Mouse (Mus musculus) CH12.LX (cell line): ENCODE results near the gene Zfp846. TPM values are rescaled to one million over a fixed set of nuclear protein-coding genes. Genes with fewer than 3 reads are reported as not detected.

Experiments
- DNase-seq: peaks from one replicate; pipeline ENCODE4 v3.0.0-alpha.2; 2013; ENCODE audit errors: extremely low read depth
- H3K27ac ChIP-seq: 2 replicates; pipeline ENCODE4 v1.5.1; 2012; ENCODE audit warnings: low read depth, mild to moderate bottlenecking, control low read depth, moderate library complexity; ENCODE audit not compliant: insufficient read depth
- H3K27me3 ChIP-seq: replicated peaks from 2 replicates; pipeline ENCODE3; 2012; ENCODE audit warnings: inconsistent platforms
- H3K36me3 ChIP-seq, 2 experiments: replicated peaks in 1 of 2; 2 replicates each; pipeline versions ENCODE3 to v1.6.1; 2012; ENCODE audit warnings: inconsistent platforms in 1 of 2, low read length in 1 of 2, mild to moderate bottlenecking in 1 of 2, mixed read lengths in 1 of 2, moderate library complexity in 1 of 2; ENCODE audit not compliant: control insufficient read depth in 1 of 2, insufficient read depth in 1 of 2
- H3K4me1 ChIP-seq, 2 experiments: 2 replicates each; pipeline ENCODE4 v1.6.1; 2012; ENCODE audit warnings: inconsistent platforms in 1 of 2, moderate library complexity in 1 of 2; ENCODE audit not compliant: insufficient read depth in 2 of 2, control insufficient read depth in 1 of 2
- H3K4me2 ChIP-seq: 2 replicates; pipeline ENCODE4 v1.6.1; 2012; ENCODE audit warnings: low read depth, mild to moderate bottlenecking, control low read depth; ENCODE audit not compliant: poor library complexity, insufficient read depth, severe bottlenecking
- H3K4me3 ChIP-seq, 3 experiments: fragments of 150-350 bp in 1 of 3; sonication (generic) in 1 of 3; replicated peaks in 1 of 3; 2 replicates each; pipeline versions ENCODE3 to v1.5.1; 2011 to 2012; ENCODE audit warnings: low read depth in 2 of 3, low read length in 2 of 3, mild to moderate bottlenecking in 2 of 3, moderate library complexity in 2 of 3, control low read depth in 1 of 3, improper control_type of control experiment in 1 of 3, inconsistent platforms in 1 of 3, mixed read lengths in 1 of 3; ENCODE audit not compliant: poor library complexity in 1 of 3
- H3K79me2 ChIP-seq: replicated peaks from 2 replicates; pipeline ENCODE4 v1.6.1; 2012; ENCODE audit warnings: mild to moderate bottlenecking, moderate library complexity; ENCODE audit not compliant: control insufficient read depth, poor library complexity, insufficient read depth, severe bottlenecking; ENCODE audit errors: extremely low read depth
- H3K9ac ChIP-seq: 2 replicates; pipeline ENCODE4 v1.6.1; 2012; ENCODE audit warnings: low read depth, mild to moderate bottlenecking, control low read depth, moderate library complexity; ENCODE audit not compliant: insufficient read depth
- H3K9me3 ChIP-seq: replicated peaks from 2 replicates; pipeline ENCODE3; 2012; ENCODE audit warnings: low read length, inconsistent platforms, mixed read lengths
- BHLHE40 ChIP-seq: IDR thresholded peaks from 2 replicates; pipeline ENCODE4 v1.6.1; 2011; ENCODE audit warnings: mild to moderate bottlenecking, low read depth, low read length, improper control_type of control experiment
- CHD1 ChIP-seq: IDR thresholded peaks from 2 replicates; pipeline ENCODE4 v1.6.1; 2012; ENCODE audit warnings: low read depth, low read length, improper control_type of control experiment, inconsistent platforms
- CHD2 ChIP-seq: IDR thresholded peaks from 2 replicates; pipeline ENCODE4 v1.6.1; 2011; ENCODE audit warnings: low read length, improper control_type of control experiment
- CTCF ChIP-seq, 2 experiments: IDR thresholded peaks in 1 of 2; conservative IDR thresholded peaks in 1 of 2; 2 replicates each; pipeline ENCODE4 v1.5.1; 2011 to 2012; ENCODE audit warnings: low read depth in 2 of 2, low read length in 2 of 2, improper control_type of control experiment in 1 of 2, inconsistent platforms in 1 of 2, mild to moderate bottlenecking in 1 of 2, moderate library complexity in 1 of 2
- E2F4 ChIP-seq: IDR thresholded peaks from 2 replicates; pipeline ENCODE4 v1.6.1; 2011; ENCODE audit warnings: low read depth, low read length, improper control_type of control experiment; ENCODE audit not compliant: insufficient replicate concordance
- ELF1 ChIP-seq: IDR thresholded peaks from 2 replicates; pipeline ENCODE4 v1.6.1; 2014; ENCODE audit warnings: low read depth, mild to moderate bottlenecking, inconsistent platforms, low read length, improper control_type of control experiment
- EP300 ChIP-seq: IDR thresholded peaks from 2 replicates; pipeline ENCODE4 v1.6.1; 2011; ENCODE audit warnings: low read length, improper control_type of control experiment
- ETS1 ChIP-seq: conservative IDR thresholded peaks from 2 replicates; pipeline ENCODE4 v1.6.1; 2012; ENCODE audit warnings: low read depth, mild to moderate bottlenecking, inconsistent platforms, low read length, improper control_type of control experiment, moderate library complexity
- GABPA ChIP-seq: IDR thresholded peaks from 2 replicates; pipeline ENCODE4 v1.6.1; 2012; ENCODE audit warnings: low read depth, low read length, improper control_type of control experiment, inconsistent platforms; ENCODE audit not compliant: insufficient replicate concordance
- HCFC1 ChIP-seq: IDR thresholded peaks from 2 replicates; pipeline ENCODE4 v1.6.1; 2012; ENCODE audit warnings: low read depth, mild to moderate bottlenecking, inconsistent platforms, low read length, improper control_type of control experiment
- IRF4 ChIP-seq: IDR thresholded peaks from 2 replicates; pipeline ENCODE4 v1.6.1; 2014; ENCODE audit warnings: low read depth, mild to moderate bottlenecking, inconsistent platforms, low read length, improper control_type of control experiment
- JUN ChIP-seq: IDR thresholded peaks from 2 replicates; pipeline ENCODE4 v1.6.1; 2011; ENCODE audit warnings: low read depth, mild to moderate bottlenecking, low read length, improper control_type of control experiment, moderate library complexity; ENCODE audit not compliant: insufficient read depth
- JUND ChIP-seq: conservative IDR thresholded peaks from 2 replicates; pipeline ENCODE4 v1.6.1; 2011; ENCODE audit warnings: low read depth, low read length, improper control_type of control experiment
- KAT2A ChIP-seq: IDR thresholded peaks from 2 replicates; pipeline ENCODE4 v1.6.1; 2012; ENCODE audit warnings: low read length, improper control_type of control experiment, inconsistent platforms; ENCODE audit not compliant: insufficient replicate concordance
- MAFK ChIP-seq: IDR thresholded peaks from 2 replicates; pipeline ENCODE4 v1.6.1; 2011; ENCODE audit warnings: low read length, improper control_type of control experiment; ENCODE audit not compliant: insufficient replicate concordance
- MAX ChIP-seq: IDR thresholded peaks from 2 replicates; pipeline ENCODE4 v1.6.1; 2011; ENCODE audit warnings: low read length, improper control_type of control experiment
- MAZ ChIP-seq: IDR thresholded peaks from 2 replicates; pipeline ENCODE4 v1.6.1; 2012; ENCODE audit warnings: low read depth, mild to moderate bottlenecking, inconsistent platforms, low read length, improper control_type of control experiment, moderate library complexity
- MEF2A ChIP-seq: IDR thresholded peaks from 2 replicates; pipeline ENCODE4 v1.6.1; 2014; ENCODE audit warnings: low read depth, mild to moderate bottlenecking, inconsistent platforms, low read length, improper control_type of control experiment, borderline replicate concordance
- MXI1 ChIP-seq: IDR thresholded peaks from 2 replicates; pipeline ENCODE4 v1.6.1; 2011; ENCODE audit warnings: mild to moderate bottlenecking, low read depth, low read length, improper control_type of control experiment
- MYC ChIP-seq: IDR thresholded peaks from 2 replicates; pipeline ENCODE4 v1.6.1; 2011; ENCODE audit warnings: low read depth, mild to moderate bottlenecking, improper control_type of control experiment, low read length
- NELFE ChIP-seq: IDR thresholded peaks from 2 replicates; pipeline ENCODE4 v1.6.1; 2011; ENCODE audit warnings: low read depth, low read length, improper control_type of control experiment
- NRF1 ChIP-seq: IDR thresholded peaks from 2 replicates; pipeline ENCODE4 v1.6.1; 2014; ENCODE audit warnings: low read depth, mild to moderate bottlenecking, inconsistent platforms, low read length, improper control_type of control experiment, moderate library complexity
- PAX5 ChIP-seq: IDR thresholded peaks from 2 replicates; pipeline ENCODE4 v1.6.1; 2012; ENCODE audit warnings: low read length, inconsistent platforms, mixed read lengths
- POLR2A ChIP-seq: IDR thresholded peaks from 2 replicates; pipeline ENCODE4 v1.6.1; 2011; ENCODE audit warnings: low read depth, mild to moderate bottlenecking, improper control_type of control experiment, low read length
- POLR2AphosphoS2 ChIP-seq: IDR thresholded peaks from 2 replicates; pipeline ENCODE4 v1.6.1; 2011; ENCODE audit warnings: low read depth, low read length, improper control_type of control experiment
- RAD21 ChIP-seq: IDR thresholded peaks from 2 replicates; pipeline ENCODE4 v1.6.1; 2011; ENCODE audit warnings: low read depth, mild to moderate bottlenecking, low read length, improper control_type of control experiment, moderate library complexity
- RCOR1 ChIP-seq: conservative IDR thresholded peaks from 2 replicates; pipeline ENCODE4 v1.6.1; 2012; ENCODE audit warnings: low read depth, mild to moderate bottlenecking, inconsistent platforms, low read length, improper control_type of control experiment
- SIN3A ChIP-seq: IDR thresholded peaks from 2 replicates; pipeline ENCODE4 v1.6.1; 2012; ENCODE audit warnings: low read length, improper control_type of control experiment, inconsistent platforms
- SMC3 ChIP-seq: IDR thresholded peaks from 2 replicates; pipeline ENCODE4 v1.6.1; 2011; ENCODE audit warnings: low read depth, low read length, improper control_type of control experiment
- TBP ChIP-seq: conservative IDR thresholded peaks from 2 replicates; pipeline ENCODE4 v1.6.1; 2011; ENCODE audit warnings: low read depth, low read length, improper control_type of control experiment
- TCF12 ChIP-seq: IDR thresholded peaks from 2 replicates; pipeline ENCODE4 v1.6.1; 2014; ENCODE audit warnings: low read depth, mild to moderate bottlenecking, inconsistent platforms, low read length, improper control_type of control experiment
- UBTF ChIP-seq: IDR thresholded peaks from 2 replicates; pipeline ENCODE4 v1.6.1; 2012; ENCODE audit warnings: low read depth, mild to moderate bottlenecking, inconsistent platforms, low read length, improper control_type of control experiment, moderate library complexity
- USF1 ChIP-seq: IDR thresholded peaks from 2 replicates; pipeline ENCODE4 v1.6.1; 2014; ENCODE audit warnings: low read depth, mild to moderate bottlenecking, inconsistent platforms, low read length, improper control_type of control experiment
- USF2 ChIP-seq: conservative IDR thresholded peaks from 2 replicates; pipeline ENCODE4 v1.6.1; 2011; ENCODE audit warnings: low read depth, low read length, improper control_type of control experiment
- ZC3H11A ChIP-seq: IDR thresholded peaks from 2 replicates; pipeline ENCODE4 v1.6.1; 2012; ENCODE audit warnings: low read depth, mild to moderate bottlenecking, inconsistent platforms, low read length, improper control_type of control experiment
- ZKSCAN1 ChIP-seq: IDR thresholded peaks from 2 replicates; pipeline ENCODE4 v1.6.1; 2012; ENCODE audit warnings: low read depth, inconsistent platforms, low read length, improper control_type of control experiment, borderline replicate concordance
- ZMIZ1 ChIP-seq: IDR thresholded peaks from 2 replicates; pipeline ENCODE4 v1.6.1; 2012; ENCODE audit warnings: low read depth, mild to moderate bottlenecking, inconsistent platforms, low read length, improper control_type of control experiment
- ZNF384 ChIP-seq: IDR thresholded peaks from 2 replicates; pipeline ENCODE4 v1.6.1; 2012; ENCODE audit warnings: low read depth, low read length, improper control_type of control experiment, inconsistent platforms
- dilution Hi-C: fragments of 300-500 bp; cut with MboI; formaldehyde crosslinking; loops from 2 replicates; pipeline ENCODE4 v1.14.3; 2020; ENCODE audit warnings: low sequenced_read_pairs; ENCODE audit not compliant: extremely low pct_unique_long_range_greater_than_20kb, extremely low pct_ligation_motif_present
- in situ Hi-C: fragments of 300-500 bp; cut with MboI; formaldehyde crosslinking; loops from 3 replicates; pipeline ENCODE4 v1.14.3; 2019; ENCODE audit warnings: low sequenced_read_pairs, low pct_ligation_motif_present, low pct_unique_long_range_greater_than_20kb, mixed read lengths
- polyA plus RNA-seq: library from polyadenylated mRNA; unstranded; fragments of >175 nt; gene quantifications from 2 replicates; pipeline ENCODE4 v1.2.1, GENCODE M21; 2012; ENCODE audit warnings: low read depth; ENCODE audit not compliant: insufficient read length
- total RNA-seq, 2 experiments: library from RNA; depleted of rRNA; stranded (reverse); fragments of 300-350 nt in 1 of 2; fragments of >200 nt in 1 of 2; gene quantifications; 2 replicates each; pipeline ENCODE4 v1.2.3; 2012 to 2014

Gene Zfp846
- total RNA-seq (2012; rRNA removed) = 2.8 and 3.4 TPM in 2 replicates
- total RNA-seq (2014; rRNA removed) = 4.8 and 4.9 TPM in 2 replicates
- 3.4 and 4.8 TPM in 2 replicates for polyA plus RNA-seq

DNA sequence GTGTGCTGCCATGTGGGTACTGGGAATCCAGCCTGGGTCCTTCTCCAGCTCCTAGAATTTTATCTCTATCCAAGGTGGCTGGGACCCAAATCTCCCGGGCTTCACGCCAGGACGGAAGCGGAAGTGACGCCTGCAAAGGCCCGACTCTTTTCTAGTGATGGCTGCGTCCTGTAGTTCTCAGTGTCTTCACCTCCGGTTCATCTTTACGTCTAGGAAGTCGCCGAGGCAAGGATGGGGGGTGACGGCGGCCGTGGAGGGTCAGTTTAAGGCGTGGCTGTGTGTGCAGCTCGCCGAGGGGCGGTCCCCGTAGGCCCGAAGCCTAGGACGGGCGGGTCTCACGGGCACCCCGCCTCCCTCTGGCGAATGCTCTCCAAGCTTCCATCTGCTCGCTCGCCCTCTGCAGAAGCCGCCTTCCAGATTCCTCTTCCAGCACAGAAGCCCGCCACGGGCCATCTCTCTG is at the start of gene Zfp846:
Zfp846 (plus strand) TSS at position 117 of the 460 bp plus-strand sequence.
- in situ Hi-C loops = no loop called here

DNA sequence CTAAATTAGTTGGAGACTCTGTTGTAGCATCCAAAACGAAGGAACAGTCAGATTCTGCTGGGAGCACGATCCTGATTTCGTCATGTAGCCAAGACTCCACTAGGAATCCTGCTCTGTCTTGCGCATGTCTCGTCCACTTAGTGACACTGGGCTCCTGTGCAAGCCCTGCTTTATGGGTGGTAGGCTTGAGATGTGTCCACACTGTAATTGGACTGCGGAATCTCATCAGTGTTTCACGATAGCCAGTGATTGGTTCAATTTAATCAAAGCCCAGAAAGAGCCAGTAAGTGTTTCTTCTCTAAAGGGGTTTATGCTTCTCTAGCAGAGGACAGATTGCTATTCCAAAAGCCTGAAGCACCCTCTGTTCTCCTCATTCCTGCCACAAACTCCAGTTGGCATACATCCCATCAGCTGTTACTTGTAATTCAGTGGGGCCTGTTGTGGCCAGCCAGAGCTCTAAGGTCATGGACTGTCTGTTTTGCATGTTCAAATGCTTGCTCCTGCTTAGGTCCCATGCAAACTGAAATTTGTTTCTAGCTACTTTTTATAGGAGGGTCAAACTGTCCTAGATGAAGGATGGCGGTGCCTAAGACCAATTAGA is 46.7 kb upstream of the Zfp846 start:
- H3K4me1 ChIP-seq = no peaks in the 10 kb centered on the region; a peak in 1 of 4 replicates
- in situ Hi-C loops = no loop called here
- peaks cover 25% of the 10 kb centered on the region for H3K27me3 ChIP-seq
- no peak for DNase-seq
- no peaks in the 10 kb centered on the region for H3K9me3 ChIP-seq
- dilution Hi-C loops = no loop called here
- H3K4me2 ChIP-seq = no peak overlapping the region
- no peak overlapping the region for H3K4me3 ChIP-seq
- no peak overlapping the region for H3K27ac ChIP-seq
- no peak overlapping the region for H3K9ac ChIP-seq
- H3K79me2 ChIP-seq = no peaks in the 10 kb centered on the region
- no peak for TF ChIP-seq CHD1
- TF ChIP-seq, all 38 proteins: peak for 0
- no peaks in the 10 kb centered on the region for H3K36me3 ChIP-seq

More for the DNA sequence above, at the start of gene Zfp846:
- Histone ChIP-seq H3K79me2 (no peaks in the 10 kb centered on the region), H3K27me3 (no peaks in the 10 kb centered on the region), H3K27ac (no peak within 1 kb of the TSS), H3K4me1 (peaks cover 0 to 4% of the 10 kb centered on the region in 2 experiments; a peak in 3 of 4 replicates), H3K36me3 (peaks cover 0 to 5% of the 10 kb centered on the region in 2 experiments), H3K9ac (peak within 1 kb of the TSS; percentile 73)
- DNase-seq = peak; percentile 97
- TF ChIP-seq PAX5 (no peak), CHD1 (no peak), JUN (no peak), POLR2A (peak; percentile 83), MEF2A (no peak; the same call in 1 of the 2 replicates), KAT2A (peak; percentile 89; the same call in 1 of the 2 replicates), JUND (no peak; the same call in 1 of the 2 replicates), ZC3H11A (no peak), NRF1 (peak; percentile 53), POLR2AphosphoS2 (no peak), UBTF (no peak), USF1 (no peak), USF2 (no peak), MAZ (no peak), MYC (0 out of 2 replicates have a peak, but pooled peaks have one; percentile 47), CHD2 (no peak), BHLHE40 (0 out of 2 replicates have a peak, but pooled peaks have one; percentile 12), TCF12 (no peak; the same call in 1 of the 2 replicates), MAX (peak; percentile 66; the same call in 1 of the 2 replicates), ETS1 (no peak; the same call in 1 of the 2 replicates), RCOR1 (no peak), CTCF (conservative IDR thresholded peaks at IDR 0.05 in 1 of 2, IDR thresholded peaks at IDR 0.05 in 1 of 2; ENCODE audit: low read depth in 2 of 2, low read length in 2 of 2) (no peak), ZNF384 (no peak), TBP (peak; percentile 70), ELF1 (peak; percentile 96), ZKSCAN1 (no peak), E2F4 (peak; percentile 87; the same call in 1 of the 2 replicates), EP300 (no peak), GABPA (peak; percentile 9; the same call in 1 of the 2 replicates), MAFK (no peak), SMC3 (no peak), RAD21 (no peak), MXI1 (no peak; the same call in 1 of the 2 replicates), NELFE (peak; percentile 59), ZMIZ1 (peak; percentile 78), IRF4 (no peak; the same call in none of the 2 replicates), SIN3A (peak; percentile 76; the same call in 1 of the 2 replicates), HCFC1 (peak; percentile 95)
- TF ChIP-seq, all 38 proteins: peak for 14
- H3K4me2 ChIP-seq = peak within 1 kb of the TSS; percentile 86
- no peaks in the 10 kb centered on the region for H3K9me3 ChIP-seq
- dilution Hi-C loops = no loop called here
- peak within 1 kb of the TSS; percentile 67 to 74 (median 70) for H3K4me3 ChIP-seq
